Mouse (Mus musculus): ENCODE data around the gene Irf7. TPM values are rescaled to one million over a fixed set of nuclear protein-coding genes. Genes with fewer than 3 reads are reported as not detected.
A peak's percentile ranks its signal among the peaks of the same experiment; 100 is the strongest.

Irf7 gene
- 1 to 10 TPM; 7.3 to 7.5 TPM for total RNA-seq (2021)
- long read RNA-seq, experiment 1, partial matches to known transcripts: 0 of 4 reads
- long read RNA-seq, experiment 1, other reads (novel, unspliced or antisense): 1 of 4 reads
- long read RNA-seq, experiment 2, transcript Irf7-201 (10 exons, 1,916 nt): major isoform, 5 of 10 reads
- long read RNA-seq, experiment 2, partial matches to known transcripts: 1 of 10 reads
- long read RNA-seq, experiment 2, other reads (novel, unspliced or antisense): 3 of 10 reads

- peak in 1 of 2 experiments; percentile 50 for DNase-seq (ENCODE audit: low spot score in 2 of 2)
Measured at GRCm38 (mm10) chr7:141265739-141266561, at the start of gene Irf7. Gene Irf7, minus strand, starts transcription at chr7:141266481.

- no peak for DNase-seq (ENCODE audit: low spot score in 2 of 2)
Measured at GRCm38 (mm10) chr7:141315974-141316373, 49.7 kb upstream of the Irf7 start.

DNA sequence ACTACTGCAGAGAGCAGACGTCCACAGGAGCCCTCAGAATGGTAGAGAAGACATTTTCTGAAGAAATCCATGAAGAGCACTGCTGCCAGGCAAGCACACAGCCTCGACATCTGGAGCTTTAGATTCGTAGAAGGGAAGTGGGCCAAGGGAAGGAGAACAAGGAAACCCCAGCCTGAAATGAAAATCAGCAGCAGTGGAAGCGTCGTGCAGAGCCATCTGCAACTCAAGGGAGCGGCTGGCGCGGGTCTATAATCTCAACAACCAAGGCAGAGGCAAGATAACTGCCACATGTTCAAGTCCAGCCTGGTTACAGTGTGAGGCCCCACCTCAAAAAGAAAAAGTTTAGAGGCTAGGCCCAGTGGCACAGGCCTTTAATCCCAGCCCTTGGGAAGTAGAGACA lies 48.8 kb upstream of the Irf7 start:
- DNase-seq (ENCODE audit: low spot score in 2 of 2): no peak

DNA sequence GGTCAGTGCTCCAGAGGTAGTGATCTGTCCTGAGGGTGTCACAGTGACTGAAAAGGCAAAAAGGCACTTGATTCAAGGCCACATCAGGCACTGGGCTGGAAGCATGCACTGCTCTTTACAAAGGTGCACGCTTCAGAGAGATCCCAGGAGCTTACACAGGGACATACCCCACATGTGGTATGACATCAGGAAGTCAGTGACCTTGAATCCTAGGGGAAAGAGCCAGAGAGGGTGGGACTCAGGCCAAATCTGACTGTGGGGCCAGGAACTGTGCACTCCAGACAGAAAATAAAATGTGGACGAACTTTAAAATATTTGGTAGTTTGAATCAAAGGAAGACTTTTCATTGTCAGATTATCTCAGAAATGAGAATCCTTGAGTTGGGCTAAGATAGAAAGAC lies 48.1 kb upstream of the Irf7 start:
- no peak for DNase-seq (ENCODE audit: low spot score in 2 of 2)

GRCm38 (mm10) chr7:141304537-141304936 lies 38.3 kb upstream of the Irf7 start:
- DNase-seq (ENCODE audit: low spot score in 2 of 2): no peak

GRCm38 (mm10) chr7:141302702-141303268 lies 36.5 kb upstream of the Irf7 start:
- DNase-seq (ENCODE audit: low spot score in 2 of 2): no peak

- DNase-seq (ENCODE audit: low spot score in 2 of 2): no peak
Measured at GRCm38 (mm10) chr7:141301386-141301785, 35.1 kb upstream of the Irf7 start.

DNA sequence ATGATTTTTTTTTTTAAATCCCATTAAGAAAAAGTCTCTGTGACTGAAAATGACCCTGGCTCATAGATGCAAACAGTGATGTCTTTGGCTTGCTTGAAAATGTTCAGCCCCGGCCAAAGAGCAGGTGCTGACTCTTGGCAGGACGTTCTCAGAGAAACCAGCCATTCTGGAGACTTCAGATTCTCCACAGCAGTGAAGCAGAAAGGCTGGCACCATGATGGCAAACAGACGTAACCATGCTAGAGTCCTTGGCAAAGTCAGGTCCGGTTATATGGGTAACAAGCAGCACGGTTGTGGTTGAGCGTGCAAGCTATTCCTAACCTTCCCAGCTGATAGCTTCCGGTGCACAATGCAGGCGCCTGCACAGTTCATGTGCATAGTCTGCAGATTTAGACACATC lies 32.9 kb upstream of the Irf7 start:
- no peak for DNase-seq (ENCODE audit: low spot score in 2 of 2)

DNA sequence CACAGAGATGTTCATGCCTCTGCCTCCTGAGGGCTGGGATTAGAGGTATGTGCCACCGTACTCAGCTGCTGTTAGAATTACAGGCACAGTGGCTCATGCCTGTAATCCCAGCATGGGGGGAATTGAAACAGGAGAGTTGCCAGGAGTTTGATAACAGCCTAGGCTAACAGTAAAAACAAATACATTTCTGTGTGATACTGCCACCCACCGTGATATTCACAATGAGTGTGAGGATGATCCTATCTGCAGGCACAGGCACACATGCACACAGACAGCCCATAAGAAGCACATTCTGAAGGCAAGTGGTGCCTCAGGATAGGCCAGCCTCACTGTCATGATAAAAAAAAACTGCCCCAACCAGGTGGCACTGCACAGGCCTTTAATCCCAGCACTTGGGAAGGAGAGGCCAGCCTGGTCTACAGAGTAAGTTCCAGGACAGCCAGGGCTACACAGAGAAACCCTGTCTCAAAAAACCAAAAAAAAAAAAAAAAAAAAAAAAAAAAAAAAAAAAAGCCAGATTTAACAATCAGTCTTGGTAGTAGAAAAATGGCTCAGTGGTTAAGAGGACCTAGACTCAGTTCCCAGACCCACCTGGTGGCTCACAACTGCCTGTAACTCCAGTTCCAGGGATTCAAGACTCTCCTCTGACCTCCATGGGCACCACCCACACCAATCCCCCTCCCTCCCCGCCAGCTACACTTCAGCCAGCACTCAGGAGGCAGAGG lies 31.8 kb upstream of the Irf7 start:
- DNase-seq (ENCODE audit: low spot score in 2 of 2): no peak

DNA sequence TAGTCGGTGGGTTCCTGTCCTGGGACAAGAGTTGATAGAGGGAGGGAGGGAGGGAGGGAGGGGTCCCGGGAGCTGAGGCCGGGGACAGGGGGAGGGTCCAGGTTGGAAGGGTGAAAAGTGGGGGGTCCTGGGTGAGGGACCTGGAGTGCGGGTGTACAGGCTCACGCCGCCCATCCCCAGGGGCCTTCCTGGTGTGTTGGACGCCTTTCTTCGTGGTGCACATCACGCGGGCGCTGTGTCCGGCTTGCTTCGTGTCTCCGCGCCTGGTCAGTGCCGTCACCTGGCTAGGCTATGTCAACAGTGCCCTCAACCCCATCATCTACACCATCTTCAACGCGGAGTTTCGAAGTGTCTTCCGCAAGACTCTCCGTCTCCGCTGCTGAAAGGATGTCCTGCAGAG lies 28.2 kb upstream of the Irf7 start:
- no peak for DNase-seq (ENCODE audit: low spot score in 2 of 2)

DNA sequence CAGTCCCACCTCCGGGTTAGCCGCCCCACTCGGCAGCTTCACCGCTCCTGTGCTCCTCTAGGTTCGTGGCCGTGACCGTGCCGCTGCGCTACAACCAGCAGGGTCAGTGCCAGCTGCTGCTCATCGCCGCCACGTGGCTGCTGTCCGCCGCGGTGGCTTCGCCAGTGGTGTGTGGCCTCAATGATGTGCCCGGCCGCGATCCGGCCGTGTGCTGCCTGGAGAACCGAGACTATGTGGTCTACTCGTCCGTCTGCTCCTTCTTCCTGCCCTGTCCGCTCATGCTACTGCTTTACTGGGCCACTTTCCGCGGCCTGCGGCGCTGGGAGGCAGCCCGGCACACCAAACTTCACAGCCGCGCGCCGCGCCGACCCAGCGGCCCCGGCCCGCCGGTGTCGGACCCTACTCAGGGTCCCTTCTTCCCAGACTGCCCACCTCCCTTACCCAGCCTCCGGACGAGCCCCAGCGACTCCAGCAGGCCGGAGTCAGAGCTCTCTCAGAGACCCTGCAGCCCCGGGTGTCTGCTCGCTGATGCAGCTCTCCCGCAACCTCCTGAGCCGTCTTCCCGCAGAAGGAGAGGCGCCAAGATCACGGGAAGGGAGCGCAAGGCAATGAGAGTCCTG lies 27.7 kb upstream of the Irf7 start:
- no peak for DNase-seq (ENCODE audit: low spot score in 2 of 2)

DNA sequence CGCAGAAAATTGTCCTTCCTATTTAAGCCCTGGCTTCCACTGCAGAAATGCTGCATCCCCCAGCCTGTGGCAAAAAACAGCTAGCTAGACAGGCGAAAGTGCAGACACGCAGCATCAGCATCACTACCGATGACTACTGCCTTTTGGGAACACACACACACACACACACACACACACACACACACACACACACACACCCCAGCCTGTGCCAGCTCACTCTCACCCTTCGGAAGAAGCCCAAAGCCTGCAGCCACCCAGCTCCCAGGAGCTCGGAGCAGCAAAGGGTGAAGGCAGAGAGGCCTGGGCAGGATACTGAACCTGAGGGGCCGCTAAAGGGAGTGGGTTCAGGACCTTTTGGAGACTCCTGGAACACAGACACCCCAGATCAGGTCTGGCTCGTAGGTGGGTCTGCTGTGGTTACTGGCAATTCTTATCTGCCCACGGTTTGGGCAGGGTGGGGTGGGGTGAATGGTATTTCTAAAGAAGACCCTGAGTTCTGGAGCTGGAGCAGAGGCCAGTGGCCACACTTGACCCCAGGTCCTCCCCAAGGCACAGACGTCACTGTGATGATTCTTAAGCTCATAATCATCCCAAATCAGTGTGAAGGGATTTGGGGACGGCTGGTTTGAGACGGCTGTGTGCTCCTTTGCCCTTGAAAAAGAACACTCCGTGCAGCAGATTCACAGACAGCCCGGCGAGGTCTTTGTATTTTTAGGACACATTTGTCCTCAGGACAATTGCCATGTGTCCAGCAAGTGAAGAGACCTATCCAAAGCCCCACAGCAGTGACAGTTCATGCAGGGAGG lies 26.5 kb upstream of the Irf7 start:
- no peak for DNase-seq (ENCODE audit: low spot score in 2 of 2)

GRCm38 (mm10) chr7:141291921-141292582 lies 25.8 kb upstream of the Irf7 start, which contains the start of gene Drd4:
Gene Drd4, plus strand, starts transcription at chr7:141292006.
- DNase-seq (ENCODE audit: low spot score in 2 of 2): no peak

DNA sequence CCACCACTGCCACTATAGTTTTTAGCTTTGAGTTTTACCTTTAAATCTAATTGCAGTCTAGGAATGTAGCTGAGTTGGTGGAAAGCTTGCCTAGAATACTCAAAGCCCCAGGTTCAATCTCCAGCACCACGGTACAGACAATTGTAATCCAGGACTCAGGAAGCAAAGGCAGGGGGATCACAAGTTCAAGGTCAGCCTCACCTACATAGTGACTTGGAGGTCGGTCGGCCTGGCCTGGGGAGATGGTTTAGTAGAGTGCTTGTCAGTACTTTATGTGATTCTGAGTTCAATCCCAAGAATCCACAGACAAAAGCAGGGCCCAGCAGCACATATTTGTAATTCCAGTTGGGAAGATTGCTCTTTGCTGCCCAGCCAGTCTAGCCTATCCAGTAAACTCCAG lies 21.8 kb upstream of the Irf7 start:
- no peak for DNase-seq (ENCODE audit: low spot score in 2 of 2)

DNA sequence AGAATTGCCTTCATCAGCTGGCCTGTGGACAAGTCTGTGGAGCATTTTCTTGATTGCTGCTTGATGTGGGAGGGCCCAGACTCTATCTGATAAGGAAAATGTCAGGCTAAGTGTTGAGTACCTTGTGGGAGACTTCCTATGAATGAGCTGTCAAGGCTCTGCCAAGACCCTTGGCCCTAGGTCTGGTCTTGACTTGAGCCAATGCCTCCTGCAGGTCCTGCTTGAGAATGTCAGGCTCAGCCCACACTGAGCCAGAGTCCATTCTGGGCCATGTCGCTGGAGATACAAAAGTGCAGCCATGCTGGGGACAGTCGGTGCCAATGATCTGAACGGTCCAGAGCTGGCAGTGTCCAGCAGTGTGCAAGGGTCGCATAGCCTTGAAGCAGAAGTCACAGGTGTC lies 16.5 kb upstream of the Irf7 start:
- DNase-seq (ENCODE audit: low spot score in 2 of 2): no peak

DNA sequence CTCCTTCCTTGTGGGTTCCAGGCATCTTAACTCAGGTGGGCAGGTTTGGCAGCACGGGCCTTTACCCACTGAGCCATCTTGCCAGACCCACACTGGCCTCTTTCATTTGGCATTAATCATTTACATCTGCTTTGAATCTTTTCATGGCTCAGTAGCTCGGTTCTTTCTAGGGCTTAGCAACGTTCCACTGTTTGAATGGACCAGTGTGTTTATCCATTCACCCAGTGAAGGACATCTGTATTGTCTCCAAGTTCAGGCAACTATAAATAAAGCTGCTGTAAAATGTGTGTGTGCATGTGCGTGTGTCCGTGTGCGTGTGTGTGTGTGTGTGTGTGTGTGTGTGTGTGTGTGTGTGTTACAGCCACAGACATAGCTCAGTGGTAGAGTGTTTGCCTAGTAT lies 15.2 kb upstream of the Irf7 start:
- DNase-seq (ENCODE audit: low spot score in 2 of 2): no peak

GRCm38 (mm10) chr7:141278766-141279590 lies 12.7 kb upstream of the Irf7 start, which contains the start of gene Sct:
Gene Sct, minus strand, starts transcription at chr7:141279133.
- no peak for DNase-seq (ENCODE audit: low spot score in 2 of 2)

GRCm38 (mm10) chr7:141277701-141278678 lies 11.7 kb upstream of the Irf7 start:
- DNase-seq (ENCODE audit: low spot score in 2 of 2): no peak
